Mouse (Mus musculus): ENCODE data around the gene Lig4. TPM values are rescaled to one million over a fixed set of nuclear protein-coding genes. Genes with fewer than 3 reads are reported as not detected.

The Lig4 gene
- total RNA-seq (2014; fragmentation: Nextera tagmentation) (2.6 and 3.0 TPM in 2 replicates), total RNA-seq (2017) (1.5 and 3.8 TPM in 2 replicates)

GRCm38 (mm10) chr8:9977573-9978314 is at the start of gene Lig4, which contains the start of gene Abhd13:
Gene Lig4, minus strand, starts transcription at chr8:9977686.
Gene Abhd13, plus strand, starts transcription at chr8:9977707.
- ATAC-seq (replicated peaks; ENCODE audit: low FRiP score, low TSS enrichment, poor library complexity, severe bottlenecking), result peak; percentile 72

DNA sequence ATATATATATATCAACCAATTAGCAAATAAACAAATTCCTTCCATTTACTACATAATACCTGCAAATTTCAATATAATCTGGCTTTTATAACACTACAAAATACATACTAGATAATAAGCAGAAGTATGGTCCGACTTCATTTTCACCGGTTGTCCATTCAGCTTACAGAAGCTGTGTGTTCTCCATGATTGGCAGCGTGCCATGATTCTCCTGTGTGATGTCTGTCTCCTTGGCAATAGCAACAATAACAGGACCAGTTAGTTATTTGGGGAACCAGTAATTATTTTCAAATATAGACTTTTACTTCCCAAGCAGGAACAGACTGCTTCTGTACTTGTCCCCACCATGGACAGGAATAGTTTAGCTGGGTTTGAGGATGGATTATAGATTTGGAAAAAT is 39.7 kb upstream of the Lig4 start:
- no peak for ATAC-seq (replicated peaks; ENCODE audit: low FRiP score, low TSS enrichment, poor library complexity, severe bottlenecking)

DNA sequence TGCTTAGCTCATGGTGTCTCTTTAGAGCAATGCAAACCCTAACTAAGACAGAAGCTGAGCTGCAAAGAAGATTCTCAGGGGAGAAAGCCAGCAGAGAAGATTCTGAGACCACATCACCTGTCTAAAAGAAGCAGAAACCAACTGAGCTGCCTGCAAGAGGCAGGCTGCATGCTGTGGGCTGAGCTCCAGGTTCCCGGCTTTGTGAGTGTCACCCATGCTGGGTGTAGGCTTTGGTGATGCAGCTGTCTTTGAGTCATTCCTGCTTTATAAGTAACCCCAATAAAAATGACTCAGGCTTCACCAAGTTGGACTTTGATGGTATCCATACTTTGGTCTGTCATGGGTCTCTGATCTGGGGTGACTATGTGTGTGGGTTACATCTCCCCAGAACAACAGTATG is 38.8 kb upstream of the Lig4 start:
- ATAC-seq (replicated peaks; ENCODE audit: low FRiP score, low TSS enrichment, poor library complexity, severe bottlenecking), result no peak

DNA sequence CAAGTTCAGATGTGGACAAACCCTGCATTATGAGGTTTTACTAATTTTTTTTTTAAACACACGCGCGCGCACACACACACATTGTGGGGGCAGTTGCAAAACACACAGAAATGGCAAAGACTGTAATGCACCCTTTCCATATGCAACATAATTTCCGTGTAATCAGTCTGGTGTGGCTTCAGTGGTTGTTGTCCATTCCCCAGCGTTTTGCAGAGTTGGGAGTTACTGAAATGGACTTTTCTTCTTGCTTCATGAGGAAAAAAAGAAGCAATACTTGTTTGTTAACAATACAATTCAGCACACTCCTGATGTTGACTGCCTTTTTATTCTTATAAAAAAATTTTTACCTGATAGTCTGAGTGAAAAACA is 30.2 kb upstream of the Lig4 start:
- ATAC-seq (replicated peaks; ENCODE audit: low FRiP score, low TSS enrichment, poor library complexity, severe bottlenecking), result no peak

DNA sequence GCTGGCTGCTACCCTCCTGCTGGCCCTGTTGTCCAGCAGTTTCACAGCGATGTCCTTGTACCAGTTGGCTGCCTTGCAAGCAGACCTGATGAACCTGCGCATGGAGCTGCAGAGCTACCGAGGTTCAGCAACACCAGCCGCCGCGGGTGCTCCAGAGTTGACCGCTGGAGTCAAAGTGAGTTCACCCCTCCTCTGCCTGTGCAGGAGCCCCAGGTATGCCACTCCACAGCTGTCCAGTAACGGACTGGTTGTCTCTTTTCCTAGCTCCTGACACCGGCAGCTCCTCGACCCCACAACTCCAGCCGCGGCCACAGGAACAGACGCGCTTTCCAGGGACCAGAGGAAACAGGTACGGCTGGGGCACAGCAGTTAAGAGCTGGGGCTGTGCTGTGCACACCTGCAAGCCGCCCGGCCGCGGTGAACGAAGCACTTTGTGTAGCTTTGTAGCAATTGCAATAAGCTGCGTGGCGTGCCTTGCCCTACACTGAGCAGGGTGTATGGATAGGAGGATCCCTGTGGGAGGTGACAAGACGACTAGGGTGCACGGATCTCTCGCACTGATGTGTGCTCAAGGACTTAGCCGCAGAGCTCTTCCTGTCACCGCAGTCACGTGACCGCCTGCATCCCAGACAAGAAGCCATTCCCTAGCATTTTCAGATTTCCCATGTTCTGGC is 29.6 kb upstream of the Lig4 start:
- ATAC-seq (replicated peaks; ENCODE audit: low FRiP score, low TSS enrichment, poor library complexity, severe bottlenecking), result no peak

- ATAC-seq (replicated peaks; ENCODE audit: low FRiP score, low TSS enrichment, poor library complexity, severe bottlenecking), result no peak
Measured at GRCm38 (mm10) chr8:10006156-10006985, 28.9 kb upstream of the Lig4 start, which contains the start of gene Tnfsf13b. Gene Tnfsf13b, plus strand, starts transcription at chr8:10006467.

- ATAC-seq (replicated peaks; ENCODE audit: low FRiP score, low TSS enrichment, poor library complexity, severe bottlenecking), result no peak
Measured at GRCm38 (mm10) chr8:10004115-10004514, 26.6 kb upstream of the Lig4 start.

- no peak for ATAC-seq (replicated peaks; ENCODE audit: low FRiP score, low TSS enrichment, poor library complexity, severe bottlenecking)
Measured at GRCm38 (mm10) chr8:9980188-9980587, 2.7 kb upstream of the Lig4 start.

- ATAC-seq (replicated peaks; ENCODE audit: low FRiP score, low TSS enrichment, poor library complexity, severe bottlenecking), result no peak
Measured at GRCm38 (mm10) chr8:9979746-9980145, 2.3 kb upstream of the Lig4 start.

GRCm38 (mm10) chr8:9978475-9979230 is 1.2 kb upstream of the Lig4 start:
- ATAC-seq (replicated peaks; ENCODE audit: low FRiP score, low TSS enrichment, poor library complexity, severe bottlenecking), result no peak

- ATAC-seq (replicated peaks; ENCODE audit: low FRiP score, low TSS enrichment, poor library complexity, severe bottlenecking), result no peak
Measured at GRCm38 (mm10) chr8:9977016-9977415, 470 bp downstream of the Lig4 start.

DNA sequence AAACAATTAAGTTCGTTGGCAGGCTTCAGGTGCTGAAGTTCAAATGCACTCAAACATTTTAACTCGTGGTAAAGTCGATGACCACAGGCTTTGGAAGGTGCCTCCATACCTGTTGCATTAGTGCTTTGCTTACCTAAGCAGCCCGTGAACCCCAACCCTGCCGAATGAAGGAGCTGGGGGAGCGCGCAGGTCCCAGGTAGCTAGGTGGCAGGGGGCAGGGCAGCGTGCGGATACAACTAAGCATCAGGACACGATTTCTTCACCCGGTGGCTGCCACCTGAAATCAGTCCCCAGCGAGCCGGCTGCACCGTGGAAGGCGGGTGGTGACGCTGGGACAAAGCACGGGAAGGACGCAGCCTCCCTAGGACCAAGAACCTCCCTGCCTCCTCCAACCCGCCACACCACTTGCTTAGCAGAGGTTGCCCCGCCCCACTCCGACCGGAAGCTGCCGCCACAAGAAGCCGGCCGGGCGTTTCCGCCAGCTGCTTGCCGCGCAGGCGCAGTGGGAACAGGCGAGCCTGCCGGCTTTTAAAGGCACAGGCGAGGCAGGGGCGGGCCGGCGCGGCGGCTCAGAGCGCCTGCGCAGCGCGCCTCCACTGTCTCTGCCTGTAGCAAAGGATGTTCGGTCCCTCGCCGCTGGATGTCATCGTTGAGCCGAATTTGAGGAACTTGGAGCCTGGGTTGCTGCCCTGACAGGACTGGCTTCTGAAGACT is 1.4 kb downstream of the Lig4 start:
- ATAC-seq (replicated peaks; ENCODE audit: low FRiP score, low TSS enrichment, poor library complexity, severe bottlenecking), result peak; percentile 85

GRCm38 (mm10) chr8:9975276-9975675 is 2.2 kb downstream of the Lig4 start:
- ATAC-seq (replicated peaks; ENCODE audit: low FRiP score, low TSS enrichment, poor library complexity, severe bottlenecking), result no peak

- ATAC-seq (replicated peaks; ENCODE audit: low FRiP score, low TSS enrichment, poor library complexity, severe bottlenecking), result no peak
Measured at GRCm38 (mm10) chr8:9971866-9972265, 5.6 kb downstream of the Lig4 start.

GRCm38 (mm10) chr8:9959919-9960318 is 17.6 kb downstream of the Lig4 start:
- ATAC-seq (replicated peaks; ENCODE audit: low FRiP score, low TSS enrichment, poor library complexity, severe bottlenecking), result no peak

GRCm38 (mm10) chr8:9958338-9958737 is 19.1 kb downstream of the Lig4 start:
- no peak for ATAC-seq (replicated peaks; ENCODE audit: low FRiP score, low TSS enrichment, poor library complexity, severe bottlenecking)

- no peak for ATAC-seq (replicated peaks; ENCODE audit: low FRiP score, low TSS enrichment, poor library complexity, severe bottlenecking)
Measured at GRCm38 (mm10) chr8:9949134-9949890, 28.2 kb downstream of the Lig4 start.

DNA sequence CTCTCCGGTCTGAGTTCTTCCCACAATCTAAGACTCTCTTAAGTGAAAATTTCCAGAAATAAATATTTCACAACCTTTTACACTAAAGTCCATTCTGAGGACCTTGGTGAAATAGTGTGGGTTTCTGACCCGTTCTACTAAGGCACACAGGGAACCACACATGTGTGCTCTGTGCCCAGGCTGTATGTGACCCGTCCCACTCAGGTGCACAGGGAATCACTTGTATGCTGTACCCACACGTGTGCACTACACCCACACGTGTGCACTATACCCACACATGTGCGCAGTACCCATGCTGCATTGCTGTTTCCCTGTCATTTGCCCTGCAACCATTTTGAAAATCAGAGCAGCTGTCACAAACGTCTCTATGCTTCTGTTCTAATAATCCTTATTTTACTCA is 41.9 kb downstream of the Lig4 start:
- no peak for ATAC-seq (replicated peaks; ENCODE audit: low FRiP score, low TSS enrichment, poor library complexity, severe bottlenecking)

Measured in megakaryocyte-erythroid progenitor cell, adult 5-6 weeks (primary cell).